Mouse (Mus musculus): Measurements from ENCODE around the gene Mxd4. TPM values are rescaled to one million over a fixed set of nuclear protein-coding genes. Genes with fewer than 3 reads are reported as not detected.

Mxd4 gene
- total RNA-seq, 2 experiments from 2014 or later: 140 to 144 TPM

DNA sequence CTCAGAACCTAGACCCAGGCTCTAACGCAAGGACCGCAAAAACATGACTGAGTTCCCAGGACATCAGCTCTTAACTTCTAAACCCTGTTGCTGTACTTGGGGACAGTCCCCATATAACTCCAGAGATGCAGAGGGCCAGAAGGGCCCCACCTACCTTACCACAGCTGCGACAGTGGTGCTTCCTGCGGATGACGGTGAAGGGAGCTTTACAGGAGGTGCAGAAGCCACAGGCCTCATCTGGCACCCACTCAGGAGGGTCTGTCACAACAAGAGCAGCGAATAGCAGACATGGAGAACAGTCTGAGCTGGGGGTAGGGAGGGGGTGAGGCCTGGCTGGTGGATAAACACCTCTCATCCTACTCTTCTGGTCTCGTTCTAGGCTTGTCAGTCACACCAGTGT lies 8.9 kb upstream of the Mxd4 start:
- DNase-seq: no peak

DNA sequence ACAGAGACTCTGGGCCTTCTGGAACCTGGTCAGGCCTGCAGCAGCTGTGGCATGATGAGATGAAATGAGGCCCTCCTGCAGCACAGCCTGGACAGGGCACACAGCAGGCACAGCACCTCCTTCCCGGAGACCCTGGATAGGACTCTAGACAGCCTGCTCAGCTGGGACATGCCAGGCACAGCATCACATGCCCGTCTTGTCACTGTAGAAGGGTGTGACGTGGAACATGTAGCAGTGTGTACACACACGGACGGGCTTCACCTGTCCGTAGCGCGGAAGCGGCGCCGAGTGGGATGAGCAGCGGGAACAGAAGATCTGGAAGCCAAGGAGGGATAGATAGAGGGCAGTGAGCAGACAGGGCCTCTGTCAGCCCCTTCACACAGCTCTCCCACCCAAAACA lies 8.3 kb upstream of the Mxd4 start:
- no peak for DNase-seq

DNA sequence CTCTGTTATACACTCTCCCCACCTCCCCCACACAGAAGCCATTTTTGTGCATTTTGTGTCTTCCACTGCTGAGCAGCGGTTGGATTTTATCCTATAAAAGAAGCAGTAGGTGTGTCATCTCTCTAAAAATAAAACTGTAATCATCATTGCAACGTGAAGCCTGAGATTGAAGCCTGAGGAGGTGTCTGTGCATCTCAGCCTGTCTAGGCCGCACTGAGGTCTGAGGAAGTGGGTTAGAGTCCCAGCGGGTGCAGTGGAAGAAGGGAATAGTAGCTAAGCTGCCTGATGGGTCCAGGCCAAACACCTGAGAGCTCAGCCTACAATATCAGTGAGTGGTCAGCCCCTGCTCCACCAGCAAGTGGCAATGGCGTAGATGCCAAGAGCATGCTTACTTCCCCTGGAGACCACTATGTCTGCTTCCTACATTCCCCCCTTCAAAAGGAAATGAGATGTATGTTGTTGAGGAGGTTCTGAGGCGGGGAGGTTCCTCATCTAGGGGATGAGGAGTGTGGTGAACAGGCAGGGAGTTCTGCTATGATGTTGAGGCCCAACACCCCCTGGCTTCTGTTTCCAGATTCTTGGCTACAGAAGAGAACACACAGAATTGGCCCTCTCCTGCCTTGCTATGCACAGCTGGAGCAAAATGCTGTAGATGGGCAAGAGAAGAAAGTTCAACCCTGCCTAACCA lies 7.6 kb upstream of the Mxd4 start:
- DNase-seq: no peak

GRCm38 (mm10) chr5:34194426-34194825 lies 6.9 kb upstream of the Mxd4 start:
- no peak for DNase-seq

DNA sequence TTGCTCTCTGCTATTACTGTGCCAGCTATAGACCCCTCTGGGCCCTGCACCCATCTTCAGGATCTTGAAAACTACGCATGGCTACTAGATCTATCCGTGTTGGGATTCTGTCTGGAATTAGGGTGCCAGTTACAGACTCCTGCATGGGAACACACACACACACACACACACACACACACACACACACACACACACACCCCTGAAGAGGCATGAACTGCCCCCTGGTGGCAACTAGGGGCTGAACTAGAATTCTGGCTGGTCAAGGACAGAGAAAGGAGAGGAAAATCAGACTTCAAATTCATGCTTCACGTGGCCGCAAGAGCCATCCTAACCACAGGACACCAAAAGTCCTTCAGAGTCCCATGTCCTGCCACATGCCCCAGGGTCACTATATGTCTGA lies 4.3 kb upstream of the Mxd4 start:
- peak; percentile 48 for DNase-seq

- DNase-seq: peak; percentile 78
Measured at GRCm38 (mm10) chr5:34191021-34191420, 3.5 kb upstream of the Mxd4 start.

- DNase-seq: no peak
Measured at GRCm38 (mm10) chr5:34189521-34189920, 2.0 kb upstream of the Mxd4 start.

DNA sequence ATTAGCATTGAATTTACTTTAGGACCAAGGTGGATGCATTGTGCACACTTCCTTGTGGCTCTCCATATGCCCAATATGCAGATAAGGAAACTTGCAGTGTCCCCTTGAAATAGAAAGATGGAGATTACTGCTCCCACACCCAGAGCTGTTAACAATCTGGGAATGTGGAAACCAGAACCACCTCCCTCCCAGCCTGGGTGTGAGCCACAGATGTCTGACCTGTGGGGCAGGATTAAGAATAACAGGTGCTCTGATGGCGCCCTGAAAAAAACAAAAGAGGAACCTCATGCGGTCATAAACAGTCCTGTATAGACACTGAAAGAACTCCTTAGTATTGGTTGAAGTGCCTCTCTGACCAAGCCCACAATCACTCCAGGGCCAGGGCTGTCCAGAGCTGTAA lies 1.3 kb upstream of the Mxd4 start:
- DNase-seq: no peak

DNA sequence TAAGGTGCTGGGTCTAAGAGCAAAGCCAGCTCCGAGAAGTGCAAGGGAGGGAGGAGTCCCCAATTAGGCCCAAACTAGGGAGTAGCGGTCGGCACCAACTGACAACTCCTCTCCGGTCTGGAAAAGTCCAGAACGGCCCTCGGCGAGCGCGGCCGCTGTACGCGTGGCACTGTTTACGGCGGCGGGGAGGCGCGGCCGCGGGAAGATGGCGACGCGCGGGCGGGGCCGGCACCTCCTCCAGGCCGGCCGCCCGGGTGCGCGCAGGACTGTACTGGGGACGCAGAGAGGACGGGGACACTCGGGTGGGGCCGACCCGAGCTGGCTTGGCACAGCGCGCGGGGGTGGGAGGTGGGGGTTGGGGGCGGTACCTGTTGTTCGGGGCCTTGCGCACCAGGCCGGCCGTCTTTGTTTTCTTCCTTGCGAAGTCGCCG lies 544 bp downstream of the Mxd4 start:
- peak; percentile 82 for DNase-seq

GRCm38 (mm10) chr5:34186391-34186790 lies 1.1 kb downstream of the Mxd4 start:
- DNase-seq: no peak

- DNase-seq: no peak
Measured at GRCm38 (mm10) chr5:34185791-34186190, 1.7 kb downstream of the Mxd4 start.

DNA sequence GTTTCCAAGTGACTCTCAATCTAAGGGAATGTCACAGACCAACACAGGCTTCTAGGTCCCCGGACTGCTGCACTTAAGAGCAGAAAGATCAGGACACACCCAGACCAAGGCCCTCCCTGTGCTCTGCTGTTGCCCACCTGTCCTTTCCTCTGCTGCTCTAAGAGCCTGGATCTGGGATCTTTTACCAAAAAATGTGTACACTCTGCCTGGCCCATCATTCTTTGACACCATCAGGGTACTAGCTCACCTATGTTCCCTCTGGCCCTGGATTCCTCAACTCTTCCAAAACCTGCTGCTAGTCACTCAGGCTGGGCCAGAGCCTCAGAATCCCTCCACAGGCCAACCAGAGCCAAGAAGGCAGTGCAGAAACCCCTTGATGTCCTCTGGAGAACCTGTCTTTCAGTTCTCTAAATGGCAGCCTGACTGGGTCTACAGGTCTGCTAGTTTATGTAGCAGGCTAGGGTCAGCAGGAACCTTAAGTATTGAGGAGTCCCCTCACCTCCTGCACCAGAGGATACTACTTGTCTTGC lies 2.4 kb downstream of the Mxd4 start:
- DNase-seq: peak; percentile 1

DNA sequence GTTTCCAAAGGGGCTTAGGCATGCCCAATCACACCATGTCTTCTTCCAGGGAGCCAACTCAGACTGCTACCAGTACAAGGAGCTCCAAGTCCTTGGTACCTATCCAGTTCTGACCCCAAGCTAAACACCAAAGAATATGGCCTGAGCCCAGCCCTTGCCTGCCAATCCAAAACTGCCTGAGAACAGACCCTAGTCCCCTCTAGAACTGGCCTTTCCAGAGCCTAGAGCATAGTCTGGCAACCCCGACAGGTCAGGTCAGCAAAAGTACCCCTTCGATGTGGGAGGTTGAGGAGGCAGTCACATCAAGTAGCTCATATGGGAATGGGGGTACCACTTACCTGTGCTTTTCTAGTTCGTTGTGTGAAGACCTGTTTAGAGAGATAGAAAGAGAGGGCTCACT lies 3.5 kb downstream of the Mxd4 start:
- DNase-seq: peak; percentile 3

DNA sequence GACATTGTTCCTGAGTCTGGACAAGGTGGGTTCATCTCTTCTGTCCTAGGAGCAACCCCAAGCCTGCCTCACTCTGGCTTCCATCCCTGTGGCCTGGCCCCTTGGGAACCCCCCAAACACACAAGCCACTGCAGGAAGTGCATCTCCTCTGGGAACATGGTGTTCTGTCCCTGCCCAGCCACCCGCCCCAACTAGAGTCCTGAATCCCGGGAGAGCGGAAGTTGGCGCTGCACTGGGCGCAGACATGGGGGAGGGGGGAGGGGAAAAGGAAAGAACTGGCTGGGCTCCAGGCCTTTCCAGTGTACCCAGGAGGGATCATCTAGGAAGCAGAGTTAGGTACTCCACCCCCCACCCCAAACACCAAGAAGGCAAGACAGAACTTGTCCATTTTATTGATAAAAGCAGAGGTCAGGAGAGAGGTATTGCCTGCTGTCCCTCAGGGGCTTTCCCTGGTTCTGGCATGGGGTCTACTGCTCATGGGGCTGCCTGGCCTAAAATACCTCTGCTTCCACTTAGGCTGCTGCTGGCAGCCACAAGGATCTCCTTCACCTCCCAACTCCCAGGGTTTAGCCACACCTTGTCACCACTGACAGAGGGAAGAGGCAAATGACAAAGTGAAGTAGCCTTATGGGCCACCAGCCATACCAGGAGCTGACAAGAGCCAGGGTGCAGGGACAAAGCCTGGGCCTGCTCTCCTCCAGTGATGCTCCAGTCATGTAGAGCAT lies 4.2 kb downstream of the Mxd4 start:
- DNase-seq: peak; percentile 79

- DNase-seq: peak; percentile 47
Measured at GRCm38 (mm10) chr5:34182486-34182885, 5.0 kb downstream of the Mxd4 start.

GRCm38 (mm10) chr5:34177821-34178220 lies 9.7 kb downstream of the Mxd4 start:
- DNase-seq: peak; percentile 0

GRCm38 (mm10) chr5:34177091-34177490 lies 10.4 kb downstream of the Mxd4 start:
- peak; percentile 35 for DNase-seq

DNA sequence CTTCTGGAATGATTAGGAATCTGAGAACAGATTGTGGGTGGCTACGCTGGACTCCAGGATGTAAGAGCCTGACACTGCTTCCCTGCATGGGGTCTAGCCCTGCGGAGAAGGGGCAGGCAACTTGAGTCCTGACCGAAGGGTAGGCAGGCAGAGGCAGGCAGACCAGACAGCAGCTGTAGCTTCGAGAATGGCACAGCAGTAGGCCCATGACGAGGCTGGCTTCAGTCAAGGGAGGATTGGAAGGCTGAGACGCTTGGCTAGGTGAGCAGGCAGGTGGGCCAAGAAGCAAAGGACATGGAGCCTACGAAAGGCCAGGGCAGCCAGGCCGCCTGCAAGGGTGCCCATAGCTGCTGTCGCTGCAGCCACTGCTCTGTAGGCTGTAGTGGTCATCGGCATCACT lies 10.8 kb downstream of the Mxd4 start:
- DNase-seq: peak; percentile 1

DNA sequence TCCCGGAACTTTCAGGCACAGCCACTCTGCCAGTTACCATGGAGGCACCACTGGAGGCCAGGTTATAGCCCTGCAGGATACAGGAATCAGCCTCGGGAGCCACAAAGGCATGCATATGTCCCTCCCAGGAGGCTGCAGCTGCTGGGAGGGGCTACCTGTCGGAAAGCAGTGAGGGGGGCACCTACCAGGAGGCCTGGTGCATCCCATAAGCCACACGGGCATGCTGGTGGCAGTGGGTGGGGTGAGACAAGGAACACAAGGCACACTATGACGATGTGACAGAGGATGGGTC lies 12.2 kb downstream of the Mxd4 start:
- DNase-seq: peak; percentile 5

DNA sequence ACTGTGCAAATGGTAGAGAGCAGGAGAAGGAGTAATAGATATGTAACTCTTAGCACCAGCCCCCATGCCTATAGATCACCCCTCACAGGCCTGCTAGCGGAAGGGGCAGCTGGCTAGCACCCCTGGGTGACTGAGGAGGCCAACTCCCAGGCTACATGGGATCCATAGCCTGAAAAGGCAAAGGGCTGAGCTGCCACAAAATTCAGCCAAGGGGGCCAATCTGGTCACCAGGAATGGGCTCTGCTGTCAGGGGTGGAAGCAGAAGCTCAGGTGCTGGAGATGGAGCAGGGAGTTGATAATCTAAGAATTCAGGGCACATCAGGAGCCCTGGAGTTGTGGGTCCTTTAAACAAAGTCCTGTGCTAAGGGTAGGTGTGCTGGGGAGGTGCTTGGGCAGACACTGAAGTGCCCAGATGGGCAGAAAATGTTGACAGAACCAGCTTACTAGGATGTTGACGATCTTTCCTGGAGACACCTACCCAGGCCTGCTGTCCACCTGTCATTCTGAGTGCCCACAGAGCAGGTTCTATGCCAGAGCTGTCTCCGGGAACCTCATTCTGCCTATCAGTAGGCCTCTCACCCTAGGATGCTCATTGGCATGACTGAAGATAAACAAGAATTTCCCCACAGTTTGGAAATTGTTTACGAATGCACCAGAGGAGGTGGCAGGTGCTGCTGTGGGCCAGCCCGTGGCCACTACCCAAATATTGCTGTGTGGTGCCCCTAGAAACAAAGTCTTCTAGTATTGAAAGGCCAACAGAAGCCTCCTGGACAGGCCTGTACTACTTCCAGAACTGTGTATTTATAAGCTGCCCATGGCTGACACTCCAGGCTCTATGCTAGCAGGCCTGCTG lies 12.7 kb downstream of the Mxd4 start:
- DNase-seq: no peak

GRCm38 (mm10) chr5:34174021-34174420 lies 13.5 kb downstream of the Mxd4 start:
- DNase-seq: no peak

- peak; percentile 17 for DNase-seq
Measured at GRCm38 (mm10) chr5:34170726-34171125, 16.8 kb downstream of the Mxd4 start.

- no peak for DNase-seq
Measured at GRCm38 (mm10) chr5:34169954-34170353, 17.6 kb downstream of the Mxd4 start.
